1 mouse cellular context compared by ENCODE assay signal in the genomic region with DNA sequence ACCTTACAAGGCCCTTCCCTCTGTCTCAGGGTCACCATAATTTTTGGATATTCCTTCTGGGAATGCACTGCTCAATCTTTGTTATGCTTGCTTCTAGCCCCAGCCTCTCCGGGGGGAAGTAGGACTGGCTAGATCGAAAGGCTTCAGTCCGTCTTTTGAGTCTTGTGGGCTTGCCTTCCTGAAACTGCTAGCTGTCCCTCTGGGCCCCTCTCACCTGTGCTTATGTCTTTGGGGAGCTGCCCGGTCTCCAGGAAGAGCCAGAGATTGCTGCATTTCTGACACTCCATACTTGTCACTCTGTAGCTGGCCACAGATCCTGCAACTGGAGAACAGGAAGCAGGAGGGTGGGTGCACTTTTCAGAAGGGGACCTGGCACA.
TF ChIP-seq lines count a peak whose summit lies in the region.

No protein-coding gene starts in this region.

TF ChIP-seq in MEL, 35 proteins besides CTCF, POLR2A, EP300 and RAD21:
- TF ChIP-seq MAZ (IDR thresholded peaks at IDR 0.05; ENCODE audit: low read depth, low read length) (0 out of 2 replicates have a peak, but pooled peaks have one; percentile 8), E2F4 (IDR thresholded peaks at IDR 0.05; ENCODE audit: borderline replicate concordance, low read depth, low read length) (no peak)
